Mouse (Mus musculus) CD4-positive, CD25-positive, alpha-beta regulatory T cell, adult 2 months (primary cell): ENCODE results near the gene Msi1.
A peak's percentile ranks its signal among the peaks of the same experiment; 100 is the strongest.

ENCODE experiments used
- DNase-seq: peaks from one replicate; pipeline ENCODE4 v3.0.0-alpha.2; 2012; ENCODE audit warnings: low read depth, low spot score

Msi1 gene

DNA sequence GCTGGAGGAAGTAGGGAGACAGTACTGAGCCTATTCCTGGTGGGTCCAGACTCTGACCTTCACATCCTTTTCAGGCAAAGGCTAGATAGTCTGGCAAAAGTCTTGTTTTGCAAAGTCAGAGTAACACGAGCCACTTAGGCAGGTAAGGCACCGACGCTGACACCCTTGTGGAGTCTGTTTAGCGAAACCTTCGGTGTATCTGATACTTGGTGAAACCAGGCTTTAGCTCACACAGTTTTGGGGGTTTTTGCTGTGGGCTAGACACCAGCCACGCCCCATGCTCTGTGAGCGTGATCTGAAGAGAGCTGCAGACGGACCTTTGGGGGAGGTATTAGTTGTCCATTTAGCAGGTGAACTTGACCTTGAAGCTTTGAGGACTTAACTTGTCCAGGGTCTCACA is 3.8 kb downstream of the Msi1 start:
- no peak for DNase-seq

DNA sequence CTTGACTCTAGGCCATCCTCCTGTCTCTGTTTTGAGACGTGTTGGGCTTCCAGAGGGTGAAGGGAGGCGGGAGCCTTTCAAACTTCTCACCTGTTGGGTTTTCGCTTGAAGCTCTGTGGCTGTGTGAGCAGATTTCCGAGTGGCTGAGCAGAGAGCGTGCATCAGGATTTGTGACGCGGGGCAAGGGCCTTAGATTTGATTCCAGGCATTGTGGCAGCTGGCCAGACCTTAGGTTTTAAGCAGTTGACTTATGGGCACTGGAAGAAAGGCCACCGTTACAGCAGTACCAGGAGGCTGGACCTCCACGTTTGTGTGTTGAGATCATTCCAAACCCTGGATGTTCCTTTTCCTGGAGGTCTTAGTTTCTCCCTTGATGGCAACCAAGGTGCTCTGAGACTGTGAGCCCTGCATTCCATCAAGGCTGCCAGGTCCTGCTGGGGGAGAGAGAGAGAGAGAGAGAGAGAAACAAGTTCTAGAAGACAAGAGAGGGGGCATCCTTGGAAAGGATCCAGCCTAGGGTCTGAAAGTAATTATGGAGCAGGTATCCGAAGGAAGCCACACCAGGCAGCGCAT is 5.0 kb downstream of the Msi1 start:
- DNase-seq: no peak

DNA sequence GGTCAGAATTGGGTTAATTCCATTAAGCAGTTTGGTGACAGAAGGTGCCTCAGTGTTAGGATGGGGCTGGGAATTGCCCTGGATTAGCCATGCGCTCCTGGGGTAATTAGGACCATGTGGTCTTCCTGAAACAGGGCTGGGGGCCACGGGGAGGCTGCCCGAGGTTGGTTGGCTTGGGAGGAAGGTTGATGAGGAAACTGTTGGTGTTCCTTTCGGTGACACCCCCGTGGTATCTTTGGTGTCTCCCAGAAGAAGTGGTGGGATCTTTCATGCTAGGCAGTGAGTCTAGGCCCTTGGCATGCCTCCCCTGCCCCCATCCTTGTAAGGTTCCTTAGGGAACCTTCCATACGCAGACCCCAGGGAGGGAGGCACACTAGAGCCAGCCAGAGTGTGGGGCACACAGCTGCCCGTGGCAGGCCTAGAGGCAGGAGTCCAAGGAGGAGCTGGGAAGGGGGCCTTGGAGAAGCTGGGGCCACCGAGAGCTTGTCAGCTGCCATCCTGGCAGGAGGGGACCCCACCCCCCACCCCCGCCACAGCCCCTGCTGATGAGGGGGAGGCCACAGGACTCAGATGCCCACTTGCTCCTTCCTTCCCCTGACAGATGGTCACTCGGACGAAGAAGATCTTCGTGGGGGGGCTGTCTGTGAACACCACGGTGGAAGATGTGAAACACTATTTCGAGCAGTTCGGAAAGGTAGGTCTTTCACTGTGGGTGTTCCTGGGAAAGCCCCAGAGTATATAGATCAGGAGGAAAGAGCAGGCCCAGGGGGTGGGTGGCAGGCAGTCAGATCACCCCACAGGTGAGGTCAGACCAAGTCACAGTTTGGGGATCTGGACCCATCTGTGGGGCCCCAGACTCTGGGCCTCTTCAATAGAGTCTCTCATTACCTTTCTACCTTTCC is 5.7 kb downstream of the Msi1 start:
- DNase-seq: no peak

DNA sequence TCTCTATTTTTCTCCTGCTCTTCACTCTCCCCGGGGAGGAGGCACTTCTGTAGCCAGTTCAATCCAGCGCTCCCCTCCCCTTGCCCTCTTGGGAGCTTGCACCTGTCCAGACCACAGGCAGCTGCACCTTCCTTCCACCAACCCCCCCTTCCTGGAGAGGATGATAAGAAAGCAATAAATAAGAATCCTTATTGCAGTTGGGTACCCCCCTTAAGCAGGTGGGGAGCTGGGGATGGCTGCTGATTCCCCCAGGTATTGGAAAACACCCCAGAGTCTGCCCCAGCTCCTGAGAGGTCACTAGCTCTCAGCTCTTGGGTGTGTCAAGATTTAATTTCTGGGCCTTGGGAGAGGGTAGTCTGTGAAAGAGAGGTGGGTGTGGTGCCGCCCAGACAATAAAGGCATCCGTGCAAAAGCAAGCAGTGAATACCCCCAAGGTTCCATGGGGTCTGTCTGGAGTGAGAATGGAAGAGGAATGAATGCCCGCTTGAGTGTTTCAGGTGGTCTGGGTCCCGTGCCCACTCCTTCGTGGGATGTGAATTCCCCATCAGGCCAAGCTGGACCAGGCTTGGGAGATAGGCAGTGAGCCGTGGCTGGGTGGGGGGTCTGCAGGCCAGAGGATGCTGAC is 6.5 kb downstream of the Msi1 start:
- no peak for DNase-seq

DNA sequence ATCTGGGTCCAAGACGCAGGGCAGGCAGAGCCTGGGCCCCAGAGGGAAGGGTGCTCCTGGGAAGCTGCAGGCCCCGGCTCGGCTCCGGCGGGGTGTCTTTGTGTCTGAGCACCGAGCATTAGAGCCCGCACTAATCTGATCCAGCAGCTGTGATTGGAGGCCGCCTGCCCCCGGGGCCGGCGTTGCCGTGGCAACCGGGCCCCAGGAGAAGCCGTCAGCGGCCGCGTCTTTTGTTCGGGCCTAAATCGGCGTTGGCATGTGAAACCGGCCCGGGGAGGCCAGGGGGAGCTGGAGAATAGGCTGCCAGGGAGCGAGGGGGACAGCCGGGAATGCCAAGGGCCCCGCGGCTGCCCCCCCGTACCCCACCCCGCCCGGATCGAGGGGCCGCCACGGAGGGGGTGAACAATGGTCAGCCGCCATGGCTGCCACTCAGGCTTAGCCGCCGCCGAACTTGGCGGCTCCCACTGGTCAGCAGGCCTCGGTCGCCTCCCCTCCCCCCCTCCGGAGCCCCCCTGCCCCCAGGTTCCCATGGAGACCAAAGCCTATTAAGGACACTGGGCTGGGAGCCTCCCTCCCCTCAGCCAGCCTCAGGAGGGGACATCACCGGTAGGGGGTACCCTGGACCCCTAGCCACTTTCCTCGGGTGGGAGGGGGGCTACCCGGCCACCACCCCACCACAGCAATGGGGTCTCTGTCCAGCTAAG is 7.2 kb downstream of the Msi1 start:
- DNase-seq: no peak

DNA sequence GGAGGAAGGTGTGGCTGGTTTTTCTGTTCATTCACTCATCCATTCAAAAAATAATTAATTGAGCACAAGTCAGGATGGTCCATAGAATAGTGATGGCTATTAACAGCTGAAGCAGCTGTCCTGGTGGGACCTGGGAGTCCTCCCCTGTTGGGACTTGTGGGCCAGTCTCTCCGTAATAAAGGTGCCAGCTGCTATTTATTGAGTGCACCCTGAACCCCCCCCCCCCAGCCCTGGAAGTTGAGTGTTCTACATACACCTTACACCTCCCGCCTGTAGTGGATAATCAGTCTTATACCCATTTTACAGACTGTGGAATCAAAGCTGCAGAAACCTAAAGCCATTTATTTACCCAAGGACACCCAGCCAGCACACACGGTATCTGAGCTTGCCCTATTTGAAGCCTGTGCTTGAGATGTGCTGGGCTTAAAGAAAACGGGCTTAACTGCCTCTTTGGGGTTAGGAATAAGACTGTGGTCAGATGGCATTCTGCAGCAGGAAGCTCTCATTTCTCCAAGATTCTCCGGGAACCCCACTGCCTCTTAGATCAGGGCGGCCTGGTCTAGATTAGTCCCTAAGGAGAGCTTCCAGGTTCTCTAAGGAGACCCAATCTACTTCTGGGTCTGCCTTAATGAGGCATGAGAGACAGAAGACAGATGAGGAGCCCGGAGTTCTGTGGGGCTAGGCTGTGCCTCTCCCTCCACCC is 8.0 kb downstream of the Msi1 start:
- no peak for DNase-seq

DNA sequence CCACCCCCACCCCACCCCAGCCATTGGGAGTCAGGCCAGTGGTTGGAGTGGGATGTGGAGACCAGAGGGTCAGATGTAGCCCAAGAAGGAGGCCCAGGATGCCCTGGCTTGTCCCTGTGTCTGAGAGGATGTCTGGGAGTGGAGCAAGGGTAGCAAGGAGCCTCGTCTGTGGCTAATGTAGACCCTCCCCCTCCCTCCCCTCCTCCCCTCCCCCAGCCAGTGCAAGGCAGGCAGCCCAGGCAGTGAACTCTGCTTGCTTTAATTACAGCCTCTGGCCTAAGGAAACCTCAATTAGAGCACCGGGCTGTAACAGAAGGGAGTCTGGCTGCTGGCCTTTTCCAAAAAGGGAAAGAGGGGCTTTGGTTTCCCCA is 8.5 kb downstream of the Msi1 start:
- no peak for DNase-seq

DNA sequence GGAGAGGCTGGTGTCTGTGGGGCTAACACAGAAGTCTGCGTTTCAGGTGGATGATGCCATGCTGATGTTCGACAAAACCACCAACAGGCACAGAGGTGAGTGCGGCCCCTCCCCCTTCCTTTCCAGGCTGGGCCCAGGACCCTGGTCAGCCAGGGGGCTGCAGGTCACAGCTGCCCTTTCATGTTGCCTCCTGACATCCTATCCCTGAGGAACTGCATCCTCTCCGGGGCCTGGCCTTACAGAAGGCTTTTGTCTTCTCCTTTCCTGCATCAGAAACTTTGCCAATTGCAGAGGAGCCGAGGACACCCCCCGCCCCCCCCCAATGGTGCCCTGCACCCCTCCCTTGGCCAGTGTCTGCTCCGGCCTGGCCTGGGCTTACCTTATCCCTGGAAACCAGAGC is 9.3 kb downstream of the Msi1 start:
- DNase-seq: no peak

DNA sequence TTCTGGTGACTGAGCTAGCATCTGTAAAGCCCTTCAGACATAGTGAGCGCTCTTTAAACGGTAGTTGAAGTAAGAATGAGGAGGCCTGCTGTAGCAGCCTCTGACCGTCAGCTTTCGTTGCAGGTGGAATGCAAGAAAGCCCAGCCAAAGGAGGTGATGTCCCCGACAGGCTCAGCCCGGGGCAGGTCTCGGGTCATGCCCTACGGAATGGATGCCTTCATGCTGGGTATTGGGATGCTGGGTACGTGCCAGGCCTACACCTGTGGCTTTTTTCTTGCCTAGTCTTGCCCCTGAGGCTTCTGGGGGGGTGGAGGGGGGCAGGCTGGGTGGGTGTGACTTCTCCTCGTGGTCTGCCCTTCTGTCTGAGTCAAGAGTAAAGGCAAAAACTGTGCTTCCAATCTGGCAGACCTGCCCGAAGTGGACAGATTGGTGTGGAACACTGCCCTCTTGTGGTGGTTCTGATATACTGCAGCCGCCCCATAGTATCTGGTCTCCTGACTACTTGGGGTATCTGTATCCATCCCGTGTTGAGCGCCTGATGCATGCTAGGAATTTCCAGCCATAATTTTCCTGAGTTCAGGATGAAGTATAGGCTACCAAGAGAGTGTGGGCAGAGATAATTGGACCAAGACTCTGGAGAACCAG is 11.9 kb downstream of the Msi1 start:
- DNase-seq: peak; percentile 79

DNA sequence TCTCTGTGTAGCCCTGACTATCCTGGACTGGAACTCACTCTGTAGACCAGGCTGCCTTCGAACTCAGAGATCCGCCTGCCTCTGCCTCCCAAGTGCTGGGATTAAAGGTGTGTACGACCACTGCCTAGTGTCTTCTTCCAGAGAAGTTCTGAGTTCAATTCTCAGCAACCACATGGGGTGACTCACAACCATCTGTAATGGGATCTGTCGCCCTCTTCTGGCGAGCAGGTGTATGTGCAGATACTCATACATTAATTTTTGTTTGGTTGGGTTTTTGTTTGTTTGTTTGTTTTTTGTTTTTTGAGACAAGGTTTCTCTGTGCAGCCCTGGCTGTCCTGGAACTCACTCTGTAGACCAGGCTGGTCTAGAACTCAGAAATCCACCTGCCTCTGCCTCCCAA is 13.3 kb downstream of the Msi1 start:
- peak; percentile 54 for DNase-seq

DNA sequence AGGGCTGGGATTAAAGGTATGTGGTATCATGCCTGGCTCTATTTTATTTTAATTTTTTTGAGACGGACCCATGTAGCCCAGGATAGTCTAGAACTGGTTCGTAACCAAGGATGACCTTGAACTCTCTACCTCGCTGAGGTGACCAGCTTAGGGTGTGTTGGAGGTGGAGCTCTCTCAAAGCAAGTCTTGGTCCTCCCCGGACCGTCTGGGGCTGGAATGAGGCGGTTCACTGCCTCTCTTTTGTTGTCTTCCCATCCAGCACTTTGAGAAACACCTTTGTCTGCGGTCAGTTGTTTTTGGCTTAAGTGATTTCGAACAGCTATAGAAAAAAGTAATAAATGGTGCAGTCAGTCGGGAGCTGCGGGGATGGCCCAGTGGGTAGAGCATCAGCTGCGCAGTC is 14.7 kb downstream of the Msi1 start:
- no peak for DNase-seq

DNA sequence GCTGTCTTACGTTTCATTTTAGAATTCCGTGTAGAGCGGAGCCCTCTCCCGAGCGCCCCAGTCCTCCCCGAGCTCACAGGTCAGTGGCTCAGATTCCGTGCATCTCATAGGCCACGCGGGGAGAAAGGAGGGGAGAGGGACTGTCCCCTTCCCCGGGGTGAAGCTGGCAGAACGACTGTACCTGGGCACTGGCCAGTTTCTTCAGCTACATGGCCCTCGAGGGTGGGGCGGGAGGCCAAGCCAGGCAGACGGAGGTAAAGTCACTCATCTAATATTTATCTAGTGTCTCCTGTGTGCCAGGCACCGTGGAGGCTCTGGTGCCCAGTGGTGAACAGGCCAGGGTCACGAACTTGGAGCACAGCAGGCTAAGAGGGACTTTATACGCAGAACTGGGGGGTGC is 17.7 kb downstream of the Msi1 start:
- DNase-seq: no peak

DNA sequence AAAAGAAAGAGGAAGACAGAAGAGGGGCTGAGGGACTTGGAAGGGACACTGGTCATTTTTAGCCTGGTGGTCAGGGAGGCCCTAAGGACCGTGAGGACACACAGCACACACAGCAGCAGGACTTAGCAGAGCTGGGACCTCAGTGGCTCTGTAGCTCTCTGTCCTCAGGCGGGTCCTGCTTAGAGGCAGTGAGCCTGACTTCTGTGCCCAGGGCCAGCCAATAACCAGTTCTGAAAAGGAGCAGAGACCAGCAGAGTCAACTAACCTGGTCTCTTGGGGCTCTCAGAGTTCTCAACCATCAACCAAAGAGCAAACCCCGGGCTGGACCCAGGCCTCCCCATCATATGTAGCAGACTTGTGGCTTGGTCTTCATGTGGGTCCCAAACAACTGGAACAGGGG is 19.8 kb downstream of the Msi1 start:
- DNase-seq: no peak

DNA sequence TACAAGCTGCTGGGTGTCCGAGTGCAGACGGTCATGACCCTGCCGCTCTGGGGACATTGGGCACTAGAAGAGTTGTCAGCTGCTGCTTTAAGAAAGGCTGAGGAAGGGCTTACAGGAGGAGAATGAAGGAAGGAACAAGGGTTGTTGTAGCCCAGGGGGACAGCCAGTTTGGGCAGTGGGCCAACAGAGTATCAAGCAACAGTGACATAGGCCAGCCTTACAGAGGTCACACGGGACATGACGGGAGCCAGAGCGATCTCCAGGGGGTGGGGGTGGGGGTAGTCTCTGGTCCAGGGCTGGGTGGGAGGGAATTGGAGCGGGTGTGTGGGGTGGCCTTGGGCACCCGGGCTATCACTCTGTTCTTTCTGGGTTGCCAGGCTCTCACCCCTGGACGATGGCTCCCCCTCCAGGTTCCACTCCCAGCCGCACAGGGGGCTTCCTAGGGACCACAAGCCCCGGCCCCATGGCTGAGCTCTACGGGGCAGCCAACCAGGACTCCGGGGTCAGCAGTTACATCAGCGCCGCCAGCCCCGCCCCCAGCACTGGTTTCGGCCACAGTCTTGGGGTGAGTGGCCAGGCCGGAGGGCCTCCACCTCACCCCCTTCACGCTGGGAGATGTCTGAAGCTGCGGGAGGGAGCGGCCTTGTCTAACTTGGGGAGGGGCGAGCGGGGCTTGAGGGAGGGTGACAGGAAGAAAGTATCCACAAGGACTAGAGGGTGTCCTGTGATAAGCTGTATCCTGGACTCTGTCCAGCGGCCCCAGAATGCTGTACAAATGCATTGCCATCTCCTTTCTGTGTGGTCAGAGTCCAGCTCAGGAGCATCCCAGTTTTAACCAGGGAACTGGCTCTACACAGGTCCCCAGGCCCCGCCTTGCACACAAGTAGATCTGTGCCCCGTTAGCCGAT is 21.3 kb downstream of the Msi1 start:
- DNase-seq: no peak

DNA sequence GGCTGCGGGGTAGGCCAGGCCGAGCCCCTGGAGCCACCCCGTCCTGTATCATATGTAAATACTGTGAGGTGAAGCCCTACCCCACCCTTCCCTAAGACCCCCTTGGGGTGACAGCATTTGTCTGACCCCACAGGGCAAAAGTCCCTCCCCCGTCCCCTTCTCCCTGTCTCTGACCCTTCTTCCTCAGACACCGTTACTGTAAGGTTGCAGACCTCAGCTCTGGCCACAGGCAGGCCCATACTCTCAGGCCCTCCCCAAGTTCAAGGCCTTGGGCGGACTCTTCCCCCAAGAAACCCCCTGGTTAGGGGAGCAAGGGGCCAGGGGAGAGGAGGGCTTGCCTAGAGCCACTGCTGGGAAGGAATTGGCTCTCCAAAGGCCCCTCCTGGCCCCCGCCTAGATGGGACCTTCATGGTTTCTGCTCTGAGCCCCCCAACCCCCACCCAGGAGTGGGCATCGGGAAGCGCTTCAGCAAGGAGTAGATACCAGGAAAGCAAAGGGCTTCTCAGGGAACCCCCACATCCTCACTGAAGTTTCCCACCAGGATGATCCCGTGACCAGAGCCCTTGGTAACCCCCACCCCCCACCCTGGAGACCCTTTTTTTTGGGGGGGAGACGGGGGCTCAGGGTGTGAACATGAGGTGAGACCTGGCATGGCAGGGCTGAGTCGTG is 25.2 kb downstream of the Msi1 start:
- DNase-seq: no peak

DNA sequence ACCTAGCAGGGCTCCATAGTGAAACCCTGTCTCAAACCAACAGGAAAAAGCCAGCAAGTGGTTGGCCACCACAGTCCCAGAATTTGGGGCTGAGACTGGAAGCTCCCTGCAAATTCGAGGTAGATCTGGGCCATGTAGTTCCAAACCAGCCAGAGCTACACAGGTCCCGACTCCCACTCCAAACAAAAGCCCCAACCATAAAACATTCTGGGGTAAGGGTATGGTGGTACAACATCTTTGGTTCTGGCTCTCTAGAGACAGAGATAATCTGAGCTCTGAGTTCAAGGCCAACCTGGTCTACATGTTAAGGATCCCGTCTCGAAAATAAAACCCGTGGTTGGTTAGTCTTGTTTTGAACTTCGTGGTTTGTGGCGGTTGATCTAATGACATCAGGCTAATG is 26.4 kb downstream of the Msi1 start:
- no peak for DNase-seq

DNA sequence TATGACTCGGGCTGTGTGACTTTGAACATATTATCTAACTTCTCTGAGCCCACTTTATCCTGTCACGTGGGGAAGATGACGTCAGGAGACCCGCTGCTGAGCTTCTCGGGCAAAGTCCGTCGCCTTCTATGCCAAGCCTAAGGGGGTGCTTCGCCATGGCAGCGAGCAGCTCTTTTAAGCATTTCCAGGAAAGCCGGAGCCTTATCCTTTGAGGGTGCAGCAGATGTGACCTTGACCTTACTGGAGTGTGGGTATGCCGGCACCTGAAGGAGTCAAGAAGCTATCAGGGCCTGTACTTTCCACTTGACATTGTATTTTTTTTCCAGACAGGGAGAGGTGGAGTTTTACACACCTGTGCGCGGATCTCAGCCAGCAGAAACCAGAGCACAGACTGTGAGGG is 29.5 kb downstream of the Msi1 start:
- no peak for DNase-seq

DNA sequence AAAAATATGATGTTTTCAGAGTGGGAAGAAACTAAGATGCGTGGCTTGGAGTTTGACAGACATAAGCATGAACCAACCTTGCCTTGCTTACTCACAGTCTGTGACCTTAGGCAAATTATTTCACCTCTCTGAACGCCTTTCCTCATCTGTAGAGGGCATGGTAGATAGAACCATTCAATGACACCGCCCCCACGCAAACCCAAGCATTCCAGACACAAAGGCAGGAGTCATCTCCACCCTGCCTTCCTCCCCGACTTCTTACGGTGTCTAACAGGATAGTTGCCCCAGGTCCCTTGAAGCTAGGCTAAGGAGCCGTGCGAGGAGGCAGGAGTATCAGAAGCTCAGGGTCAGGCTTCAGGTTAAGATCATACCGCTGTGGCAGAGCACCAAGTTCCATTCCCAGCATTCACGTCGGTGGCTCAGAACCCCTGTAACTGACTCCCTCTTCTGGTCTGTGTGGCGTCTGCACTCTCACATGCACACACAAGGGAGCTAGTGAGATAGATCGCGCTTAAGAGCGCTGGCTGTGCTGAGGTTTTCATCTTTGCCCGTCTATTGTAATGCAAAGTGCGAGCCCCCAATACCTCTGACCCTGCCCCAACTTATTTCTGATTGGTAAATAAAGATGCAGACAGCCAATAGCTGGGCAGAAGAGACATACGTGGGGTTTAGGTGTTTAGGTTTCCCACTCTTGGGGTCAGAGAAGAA is 35.2 kb downstream of the Msi1 start:
- DNase-seq: no peak
